Mouse (Mus musculus): ENCODE measurements around the gene Cdh4. TPM values are rescaled to one million over a fixed set of nuclear protein-coding genes. Genes with fewer than 3 reads are reported as not detected.

Gene Cdh4
- polyA plus RNA-seq, 1 experiment from 2014 or later, result 0.61 TPM

GRCm38 (mm10) chr2:179562350-179562749, 120.1 kb downstream of the Cdh4 start:
- Histone ChIP-seq H3K27me3 (ENCODE audit: insufficient read depth, low read length) (no peaks in the 10 kb centered on the region), H3K36me3 (replicated peaks; ENCODE audit: insufficient read depth, low read length) (no peaks in the 10 kb centered on the region), H3K4me3 (ENCODE audit: low read depth, low read length) (no peak overlapping the region), H3K4me1 (ENCODE audit: insufficient read depth) (no peaks in the 10 kb centered on the region), H3K9me3 (ENCODE audit: low read length) (no peaks in the 10 kb centered on the region), H3K9ac (replicated peaks) (no peak overlapping the region), H3K4me2 (ENCODE audit: low read depth, low read length) (no peak overlapping the region), H3K27ac (ENCODE audit: low read depth) (no peak overlapping the region)
- TF ChIP-seq CTCF (IDR thresholded peaks at IDR 0.05; ENCODE audit: low read depth), result no peak
- DNase-seq (no peak), ATAC-seq (no peak)
- WGBS (ENCODE audit: insufficient replicate concordance), result 62% methylated on average over 2 of the region's 2 CpGs

DNA sequence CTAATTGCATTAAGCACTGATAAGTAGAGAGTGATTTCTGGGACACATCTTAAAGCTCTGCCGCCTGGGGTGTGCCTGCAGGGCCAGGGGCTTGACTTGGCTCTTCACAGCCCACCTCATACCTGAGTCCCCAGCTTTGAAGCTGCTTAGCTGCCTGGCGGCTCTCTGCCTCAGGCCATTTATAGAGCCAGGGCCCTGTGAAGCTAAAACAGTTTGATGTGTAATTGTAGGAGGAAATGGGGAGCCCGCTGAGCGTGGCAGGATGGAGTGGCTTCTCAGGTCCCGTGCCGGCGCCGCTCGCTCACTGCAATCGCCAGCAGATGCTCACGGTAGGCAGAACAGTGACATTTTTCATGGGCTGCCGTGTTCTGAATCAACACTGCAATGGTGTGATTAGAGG, 123.4 kb downstream of the Cdh4 start:
- Histone ChIP-seq H3K4me3 (ENCODE audit: low read depth, low read length) (no peak overlapping the region), H3K4me1 (ENCODE audit: insufficient read depth) (no peaks in the 10 kb centered on the region), H3K9ac (replicated peaks) (no peak overlapping the region), H3K27me3 (ENCODE audit: insufficient read depth, low read length) (no peaks in the 10 kb centered on the region), H3K9me3 (ENCODE audit: low read length) (no peaks in the 10 kb centered on the region), H3K4me2 (ENCODE audit: low read depth, low read length) (no peak overlapping the region), H3K36me3 (replicated peaks; ENCODE audit: insufficient read depth, low read length) (no peaks in the 10 kb centered on the region), H3K27ac (ENCODE audit: low read depth) (no peak overlapping the region)
- no peak for DNase-seq
- no peak for ATAC-seq
- TF ChIP-seq CTCF (IDR thresholded peaks at IDR 0.05; ENCODE audit: low read depth) (no peak), EP300 (IDR thresholded peaks at IDR 0.05; ENCODE audit: low read depth) (no peak)
- 16% methylated on average over 12 of the region's 12 CpGs for WGBS (ENCODE audit: insufficient replicate concordance)

DNA sequence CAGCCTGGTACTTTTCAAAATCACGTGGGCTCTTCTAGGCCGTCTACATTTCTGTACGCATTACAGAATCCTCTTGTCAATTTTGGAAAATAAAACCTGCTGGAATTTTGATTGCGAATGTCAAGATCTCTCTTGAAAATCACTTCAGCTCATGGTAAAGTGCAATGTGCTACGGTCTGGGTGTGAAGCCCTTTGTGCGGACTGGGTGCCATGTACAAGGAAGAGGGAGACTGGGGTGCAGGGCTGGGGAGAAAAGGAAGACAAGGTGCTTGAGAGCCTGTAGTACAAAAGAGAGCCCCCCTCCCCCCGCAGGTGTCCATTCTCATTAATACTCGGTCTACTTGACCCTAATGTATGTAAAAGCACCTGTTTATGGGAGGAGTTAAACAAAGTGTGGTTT, 125.7 kb downstream of the Cdh4 start:
- H3K9me3 ChIP-seq (ENCODE audit: low read length), result no peaks in the 10 kb centered on the region
- no peak overlapping the region for H3K4me3 ChIP-seq (ENCODE audit: low read depth, low read length)
- DNase-seq (no peak), ATAC-seq (no peak)
- no peak for TF ChIP-seq EP300 (IDR thresholded peaks at IDR 0.05; ENCODE audit: low read depth)
- no peak for TF ChIP-seq CTCF (IDR thresholded peaks at IDR 0.05; ENCODE audit: low read depth)
- no peak overlapping the region for H3K27ac ChIP-seq (ENCODE audit: low read depth)
- no peaks in the 10 kb centered on the region for H3K4me1 ChIP-seq (ENCODE audit: insufficient read depth)
- H3K4me2 ChIP-seq (ENCODE audit: low read depth, low read length), result no peak overlapping the region
- 84% methylated on average over 8 of the region's 8 CpGs for WGBS (ENCODE audit: insufficient replicate concordance)
- H3K9ac ChIP-seq (replicated peaks), result no peak overlapping the region
- no peaks in the 10 kb centered on the region for H3K36me3 ChIP-seq (replicated peaks; ENCODE audit: insufficient read depth, low read length)
- no peaks in the 10 kb centered on the region for H3K27me3 ChIP-seq (ENCODE audit: insufficient read depth, low read length)

DNA sequence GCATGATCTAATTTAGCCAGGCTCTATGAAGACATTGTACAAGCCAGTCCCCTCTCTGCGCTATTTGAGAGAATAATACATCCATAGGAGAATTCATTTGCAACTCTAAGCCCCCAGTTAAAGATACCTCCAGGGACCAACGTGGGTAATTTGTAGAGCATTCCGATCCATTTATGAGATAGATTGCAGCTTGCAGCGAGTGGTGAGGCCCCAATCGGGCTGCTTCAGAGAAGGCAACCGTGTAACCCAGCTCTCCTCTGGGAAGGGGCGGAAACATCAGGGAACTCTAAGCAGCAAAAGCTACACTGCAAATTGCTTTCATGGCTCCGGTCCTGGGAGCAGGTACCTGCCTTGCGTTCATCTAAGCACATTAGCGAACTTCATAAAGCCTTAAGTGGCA, 126.9 kb downstream of the Cdh4 start:
- ATAC-seq, result no peak

DNA sequence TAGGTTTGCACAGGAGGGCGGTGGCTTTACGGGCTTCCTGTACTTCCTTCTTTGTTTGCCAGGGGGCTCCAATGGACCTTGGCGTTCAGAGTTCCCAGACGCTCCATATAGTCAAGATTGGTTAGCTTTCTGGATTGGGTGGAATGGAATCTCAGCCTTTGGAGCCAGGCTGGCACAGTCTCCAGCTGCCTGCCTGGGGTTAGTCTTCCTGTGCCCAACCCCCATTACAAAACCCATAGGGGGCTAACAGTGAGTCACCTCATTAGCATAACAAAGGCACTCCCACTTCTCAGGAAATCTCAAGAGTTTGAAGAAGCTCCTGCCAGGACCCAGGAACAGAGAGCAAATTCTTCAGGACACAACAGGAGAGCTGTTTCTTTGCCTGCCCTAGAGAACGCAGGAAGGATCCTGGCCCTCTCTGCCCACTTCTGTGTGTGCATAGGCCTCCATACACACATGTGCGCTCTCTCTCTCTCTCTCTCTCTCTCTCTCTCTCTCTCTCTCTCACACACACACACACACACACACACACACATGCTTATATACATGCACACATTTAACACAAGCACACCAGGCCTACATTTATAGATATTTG, 129.0 kb downstream of the Cdh4 start:
- Histone ChIP-seq H3K4me3 (ENCODE audit: low read depth, low read length) (no peak overlapping the region), H3K9me3 (ENCODE audit: low read length) (no peaks in the 10 kb centered on the region), H3K4me2 (ENCODE audit: low read depth, low read length) (no peak overlapping the region), H3K27me3 (ENCODE audit: insufficient read depth, low read length) (no peaks in the 10 kb centered on the region), H3K27ac (ENCODE audit: low read depth) (no peak overlapping the region), H3K4me1 (ENCODE audit: insufficient read depth) (no peaks in the 10 kb centered on the region), H3K36me3 (replicated peaks; ENCODE audit: insufficient read depth, low read length) (no peaks in the 10 kb centered on the region), H3K9ac (replicated peaks) (no peak overlapping the region)
- no peak for ATAC-seq
- no peak for TF ChIP-seq CTCF (IDR thresholded peaks at IDR 0.05; ENCODE audit: low read depth)
- TF ChIP-seq EP300 (IDR thresholded peaks at IDR 0.05; ENCODE audit: low read depth), result no peak
- no peak for DNase-seq
- WGBS (ENCODE audit: insufficient replicate concordance), result 35% methylated on average over 6 of the region's 6 CpGs

More for the DNA sequence above, 126.9 kb downstream of the Cdh4 start:
- Histone ChIP-seq H3K9me3 (ENCODE audit: low read length) (no peaks in the 10 kb centered on the region), H3K9ac (replicated peaks) (no peak overlapping the region), H3K36me3 (replicated peaks; ENCODE audit: insufficient read depth, low read length) (no peaks in the 10 kb centered on the region), H3K4me3 (ENCODE audit: low read depth, low read length) (no peak overlapping the region), H3K27me3 (ENCODE audit: insufficient read depth, low read length) (no peaks in the 10 kb centered on the region), H3K4me1 (ENCODE audit: insufficient read depth) (no peaks in the 10 kb centered on the region), H3K27ac (ENCODE audit: low read depth) (no peak overlapping the region), H3K4me2 (ENCODE audit: low read depth, low read length) (no peak overlapping the region)
- no peak for TF ChIP-seq CTCF (IDR thresholded peaks at IDR 0.05; ENCODE audit: low read depth)
- TF ChIP-seq EP300 (IDR thresholded peaks at IDR 0.05; ENCODE audit: low read depth), result no peak
- WGBS (ENCODE audit: insufficient replicate concordance), result 46% methylated on average over 10 of the region's 10 CpGs
- DNase-seq, result no peak

GRCm38 (mm10) chr2:179573331-179573730, 131.1 kb downstream of the Cdh4 start:
- Histone ChIP-seq H3K9ac (replicated peaks) (no peak overlapping the region), H3K4me2 (ENCODE audit: low read depth, low read length) (no peak overlapping the region), H3K4me3 (ENCODE audit: low read depth, low read length) (no peak overlapping the region), H3K4me1 (ENCODE audit: insufficient read depth) (no peaks in the 10 kb centered on the region), H3K27ac (ENCODE audit: low read depth) (no peak overlapping the region), H3K9me3 (ENCODE audit: low read length) (no peaks in the 10 kb centered on the region), H3K36me3 (replicated peaks; ENCODE audit: insufficient read depth, low read length) (no peaks in the 10 kb centered on the region), H3K27me3 (ENCODE audit: insufficient read depth, low read length) (no peaks in the 10 kb centered on the region)
- DNase-seq (no peak), ATAC-seq (no peak)
- 85% methylated on average over 11 of the region's 11 CpGs for WGBS (ENCODE audit: insufficient replicate concordance)
- TF ChIP-seq CTCF (IDR thresholded peaks at IDR 0.05; ENCODE audit: low read depth) (no peak), EP300 (IDR thresholded peaks at IDR 0.05; ENCODE audit: low read depth) (no peak)

- Histone ChIP-seq H3K27ac (ENCODE audit: low read depth) (no peak overlapping the region), H3K9ac (replicated peaks) (no peak overlapping the region), H3K4me1 (ENCODE audit: insufficient read depth) (no peaks in the 10 kb centered on the region), H3K4me3 (ENCODE audit: low read depth, low read length) (no peak overlapping the region), H3K27me3 (ENCODE audit: insufficient read depth, low read length) (no peaks in the 10 kb centered on the region), H3K36me3 (replicated peaks; ENCODE audit: insufficient read depth, low read length) (no peaks in the 10 kb centered on the region), H3K4me2 (ENCODE audit: low read depth, low read length) (no peak overlapping the region), H3K9me3 (ENCODE audit: low read length) (no peaks in the 10 kb centered on the region)
- DNase-seq (no peak), ATAC-seq (no peak)
- TF ChIP-seq EP300 (IDR thresholded peaks at IDR 0.05; ENCODE audit: low read depth), result no peak
- no peak for TF ChIP-seq CTCF (IDR thresholded peaks at IDR 0.05; ENCODE audit: low read depth)
- WGBS (ENCODE audit: insufficient replicate concordance), result 83% methylated on average over 6 of the region's 6 CpGs
Observed at GRCm38 (mm10) chr2:179573786-179574185, 131.6 kb downstream of the Cdh4 start.
